Mouse (Mus musculus): ENCODE data around the gene Bcar3. TPM values are rescaled to one million over a fixed set of nuclear protein-coding genes. Genes with fewer than 3 reads are reported as not detected.

The Bcar3 gene
- total and polyA plus RNA-seq, 3 experiments = not detected

GRCm38 (mm10) chr3:122322226-122322625 lies 28.3 kb downstream of the Bcar3 start:
- no peaks in the 10 kb centered on the region for H3K9me3 ChIP-seq (replicated peaks; ENCODE audit: insufficient read depth, low read length)
- no peaks in the 10 kb centered on the region for H3K27me3 ChIP-seq (ENCODE audit: control insufficient read depth in 1 of 2, insufficient read depth in 2 of 2, low read length in 2 of 2)
- H3K79me2 ChIP-seq (ENCODE audit: control insufficient read depth, insufficient read depth, low read length, poor library complexity) = no peaks in the 10 kb centered on the region
- H3K27ac ChIP-seq (ENCODE audit: control insufficient read depth, low read depth, low read length) = no peak overlapping the region
- no peak overlapping the region for H3K9ac ChIP-seq (ENCODE audit: control insufficient read depth, low read depth, low read length, poor library complexity, severe bottlenecking)
- DNase-seq (ENCODE audit: low read depth, low spot score) = no peak
- H3K4me3 ChIP-seq (ENCODE audit: control insufficient read depth in 1 of 2, insufficient read depth in 1 of 2, low read depth in 2 of 2, low read length in 2 of 2) = no peak overlapping the region
- TF ChIP-seq GATA1 (IDR thresholded peaks at IDR 0.05; ENCODE audit: low read depth, low read length) (no peak), MAZ (IDR thresholded peaks at IDR 0.05; ENCODE audit: low read depth, low read length) (no peak), TBP (IDR thresholded peaks at IDR 0.05; ENCODE audit: low read depth, low read length) (no peak), NELFE (IDR thresholded peaks at IDR 0.05; ENCODE audit: low read depth, low read length) (no peak), POLR2AphosphoS5 (IDR thresholded peaks at IDR 0.05; ENCODE audit: borderline replicate concordance, low read depth, low read length) (no peak), NRF1 (IDR thresholded peaks at IDR 0.05; ENCODE audit: insufficient read depth, low read depth, low read length, poor library complexity, severe bottlenecking) (no peak), ELF1 (IDR thresholded peaks at IDR 0.05; ENCODE audit: low read depth, low read length) (no peak)
- no peaks in the 10 kb centered on the region for H3K4me1 ChIP-seq (ENCODE audit: control insufficient read depth in 1 of 2, insufficient read depth in 2 of 2, low read length in 2 of 2)
- no peaks in the 10 kb centered on the region for H3K36me3 ChIP-seq (ENCODE audit: control insufficient read depth in 1 of 2, insufficient read depth in 2 of 2, low read length in 2 of 2)

- TF ChIP-seq USF1 (IDR thresholded peaks at IDR 0.05; ENCODE audit: low read depth, low read length) (no peak), CHD1 (IDR thresholded peaks at IDR 0.05; ENCODE audit: low read depth, low read length) (no peak), MAX (IDR thresholded peaks at IDR 0.05; ENCODE audit: low read length) (no peak), CTCF (IDR thresholded peaks at IDR 0.05 in 2 of 3, conservative IDR thresholded peaks at IDR 0.05 in 1 of 3; ENCODE audit: control insufficient read depth in 1 of 3, insufficient read depth in 1 of 3, low read depth in 2 of 3, low read length in 3 of 3, poor library complexity in 1 of 3, severe bottlenecking in 1 of 3) (no peak), POLR2AphosphoS5 (IDR thresholded peaks at IDR 0.05; ENCODE audit: borderline replicate concordance, low read depth, low read length) (no peak), NRF1 (IDR thresholded peaks at IDR 0.05; ENCODE audit: insufficient read depth, low read depth, low read length, poor library complexity, severe bottlenecking) (no peak), TCF12 (IDR thresholded peaks at IDR 0.05; ENCODE audit: low read depth, low read length) (no peak), ZMIZ1 (IDR thresholded peaks at IDR 0.05; ENCODE audit: low read depth, low read length) (no peak), RCOR1 (IDR thresholded peaks at IDR 0.05; ENCODE audit: low read depth, low read length) (no peak), EP300 (IDR thresholded peaks at IDR 0.05; ENCODE audit: low read depth in 1 of 2, low read length in 2 of 2) (no peak), ZNF384 (IDR thresholded peaks at IDR 0.05; ENCODE audit: low read depth, low read length) (no peak), SMC3 (IDR thresholded peaks at IDR 0.05; ENCODE audit: low read depth, low read length) (no peak), MAZ (IDR thresholded peaks at IDR 0.05; ENCODE audit: low read depth, low read length) (no peak), NELFE (IDR thresholded peaks at IDR 0.05; ENCODE audit: low read depth, low read length) (no peak), ETS1 (IDR thresholded peaks at IDR 0.05; ENCODE audit: low read depth, low read length) (no peak), KAT2A (conservative IDR thresholded peaks at IDR 0.05; ENCODE audit: low read depth, low read length) (no peak), MEF2A (IDR thresholded peaks at IDR 0.05; ENCODE audit: extremely low read depth, insufficient replicate concordance, low read depth, low read length, poor library complexity, severe bottlenecking) (no peak), USF2 (IDR thresholded peaks at IDR 0.05; ENCODE audit: borderline replicate concordance in 1 of 2, insufficient read depth in 1 of 2, low read depth in 1 of 2, low read length in 2 of 2) (no peak), RAD21 (IDR thresholded peaks at IDR 0.05; ENCODE audit: low read depth, low read length) (no peak)
- no peaks in the 10 kb centered on the region for H3K4me1 ChIP-seq (ENCODE audit: control insufficient read depth in 1 of 2, insufficient read depth in 2 of 2, low read length in 2 of 2)
- no peaks in the 10 kb centered on the region for H3K36me3 ChIP-seq (ENCODE audit: control insufficient read depth in 1 of 2, insufficient read depth in 2 of 2, low read length in 2 of 2)
- no peaks in the 10 kb centered on the region for H3K27me3 ChIP-seq (ENCODE audit: control insufficient read depth in 1 of 2, insufficient read depth in 2 of 2, low read length in 2 of 2)
- no peaks in the 10 kb centered on the region for H3K9me3 ChIP-seq (replicated peaks; ENCODE audit: insufficient read depth, low read length)
- H3K4me3 ChIP-seq (ENCODE audit: control insufficient read depth in 1 of 2, insufficient read depth in 1 of 2, low read depth in 2 of 2, low read length in 2 of 2) = no peak overlapping the region
- no peaks in the 10 kb centered on the region for H3K79me2 ChIP-seq (ENCODE audit: control insufficient read depth, insufficient read depth, low read length, poor library complexity)
- H3K27ac ChIP-seq (ENCODE audit: control insufficient read depth, low read depth, low read length) = no peak overlapping the region
- DNase-seq (ENCODE audit: low read depth, low spot score) = no peak
- no peak overlapping the region for H3K9ac ChIP-seq (ENCODE audit: control insufficient read depth, low read depth, low read length, poor library complexity, severe bottlenecking)
Observed at GRCm38 (mm10) chr3:122323841-122324240, 29.9 kb downstream of the Bcar3 start.

Data from MEL (cell line).